Mouse (Mus musculus) myocyte (in vitro differentiated cells): Measurements from ENCODE around the gene Noct.
A peak's percentile ranks its signal among the peaks of the same experiment; 100 is the strongest.

Experiments
- CEBPB ChIP-seq: IDR thresholded peaks from 2 replicates; pipeline ENCODE4 v1.6.1; 2011; ENCODE audit warnings: mild to moderate bottlenecking, moderate library complexity; ENCODE audit not compliant: poor library complexity, insufficient read depth, severe bottlenecking
- E2F4 ChIP-seq: IDR thresholded peaks from one replicate; pipeline ENCODE4 v1.6.1; 2011; ENCODE audit warnings: mild to moderate bottlenecking, control low read depth, moderate library complexity; ENCODE audit not compliant: insufficient read depth
- MAX ChIP-seq: IDR thresholded peaks from one replicate; pipeline ENCODE4 v1.6.1; 2011; ENCODE audit warnings: low read depth, mild to moderate bottlenecking, control low read depth
- MYOD1 ChIP-seq, 3 experiments: IDR thresholded peaks; one replicate each; pipeline ENCODE4 v1.6.1; 2011; ENCODE audit warnings: control low read depth in 2 of 3, low read depth in 2 of 3, mild to moderate bottlenecking in 2 of 3, moderate library complexity in 1 of 3; ENCODE audit not compliant: insufficient read length in 2 of 3, control insufficient read depth in 1 of 3
- POLR2A ChIP-seq: IDR thresholded peaks from one replicate; pipeline ENCODE4 v1.6.1; 2011; ENCODE audit warnings: low read depth, mild to moderate bottlenecking, control low read depth, moderate library complexity; ENCODE audit not compliant: insufficient read length
- POLR2AphosphoS2 ChIP-seq: IDR thresholded peaks from one replicate; pipeline ENCODE4 v1.6.1; 2011; ENCODE audit warnings: low read depth, control low read depth; ENCODE audit not compliant: insufficient read length
- SRF ChIP-seq: IDR thresholded peaks from one replicate; pipeline ENCODE4 v1.6.1; 2011; ENCODE audit warnings: low read depth; ENCODE audit not compliant: control insufficient read depth, insufficient read length
- TCF12 ChIP-seq: IDR thresholded peaks from one replicate; pipeline ENCODE4 v1.6.1; 2011; ENCODE audit warnings: mild to moderate bottlenecking, control low read depth; ENCODE audit not compliant: poor library complexity, insufficient read depth, severe bottlenecking
- TCF3 ChIP-seq: IDR thresholded peaks from one replicate; pipeline ENCODE4 v1.6.1; 2011; ENCODE audit warnings: low read depth, control low read depth; ENCODE audit not compliant: insufficient read length

- TF ChIP-seq POLR2A (no peak), SRF (no peak), E2F4 (no peak), POLR2AphosphoS2 (no peak), TCF3 (peak; percentile 65), TCF12 (peak; percentile 82), MAX (no peak), MYOD1 (IDR thresholded peaks at IDR 0.05; ENCODE audit: control insufficient read depth in 1 of 3, insufficient read length in 2 of 3, low read depth in 2 of 3) (peak; percentile 7 to 97 (median 82)), CEBPB (no peak)
These were observed 5.0 kb upstream of the Noct start for GRCm38 (mm10) chr3:51219213-51219612.
